Comparison of ENCODE assay signal across 25 mouse cellular contexts in genomic region chr16:57426680-57427079, GRCm38 (mm10).
DNase-seq lines count a peak whose midpoint lies in the region; ATAC-seq lines count a peak whose summit lies in the region.
"Had no signal": no experiment of that assay in that cellular context is flagged by ENCODE, and none has a peak within 500 bp of the region (broad histone marks: within the 10 kb centered on the region; RNA-seq: fewer than 3 reads in every experiment).

No protein-coding gene starts in this region.

- no peak overlapping the region for H3K9ac ChIP-seq in forebrain, embryonic 13.5 days
- no peak overlapping the region for H3K9ac ChIP-seq in forebrain, embryonic 14.5 days (ENCODE audit: low read length)
- no peak overlapping the region for H3K9ac ChIP-seq in heart, embryonic 15.5 days
- H3K9ac ChIP-seq in midbrain, embryonic 15.5 days, result no peak overlapping the region
- H3K9ac ChIP-seq: forebrain, postnatal 0 days; kidney, embryonic 15.5 days; liver, embryonic 15.5 days; lung, embryonic 15.5 days; stomach, embryonic 15.5 days had no signal

- whole genome bisulfite sequencing in forebrain, embryonic 13.5 days, result 74% methylated on average over 10 of the region's 10 CpGs
- WGBS in forebrain, embryonic 14.5 days, result 80% methylated on average over 10 of the region's 10 CpGs
- 58% methylated on average over 10 of the region's 10 CpGs for WGBS in heart, embryonic 15.5 days
- 77% methylated on average over 10 of the region's 10 CpGs for WGBS in midbrain, embryonic 15.5 days
- 85% methylated on average over 10 of the region's 10 CpGs for WGBS in midbrain, embryonic 10.5 days

- H3K27me3 ChIP-seq in forebrain, embryonic 13.5 days, result no peaks in the 10 kb centered on the region
- no peaks in the 10 kb centered on the region for H3K27me3 ChIP-seq in forebrain, embryonic 14.5 days (replicated peaks; ENCODE audit: control insufficient read depth, insufficient read depth, low read length)
- H3K27me3 ChIP-seq in heart, embryonic 15.5 days, result no peaks in the 10 kb centered on the region
- H3K27me3 ChIP-seq in midbrain, embryonic 15.5 days (replicated peaks), result no peaks in the 10 kb centered on the region
- no peaks in the 10 kb centered on the region for H3K27me3 ChIP-seq in midbrain, embryonic 10.5 days (ENCODE audit: low read depth, poor library complexity, severe bottlenecking)
- H3K27me3 ChIP-seq: kidney, embryonic 15.5 days; liver, embryonic 15.5 days; lung, embryonic 15.5 days; megakaryocyte, embryonic 14.5 days; stomach, embryonic 15.5 days had no signal

- peak; percentile 33; the same call in 1 of the 2 replicates for ATAC-seq in forebrain, embryonic 13.5 days
- ATAC-seq in forebrain, embryonic 14.5 days, result no peak
- ATAC-seq in heart, embryonic 15.5 days (replicated peaks; ENCODE audit: insufficient number of reproducible peaks, insufficient read depth, low FRiP score, low read depth), result no peak
- ATAC-seq in midbrain, embryonic 15.5 days (replicated peaks), result peak; percentile 51; the same call in 1 of the 2 replicates
- ATAC-seq: forebrain, postnatal 0 days; hindbrain, postnatal 0 days had no signal

- H3K4me3 ChIP-seq in forebrain, embryonic 13.5 days, result no peak overlapping the region
- no peak overlapping the region for H3K4me3 ChIP-seq in forebrain, embryonic 14.5 days (ENCODE audit: low read depth, low read length)
- no peak overlapping the region for H3K4me3 ChIP-seq in heart, embryonic 15.5 days
- no peak overlapping the region for H3K4me3 ChIP-seq in midbrain, embryonic 15.5 days
- H3K4me3 ChIP-seq in midbrain, embryonic 10.5 days, result no peak overlapping the region
- H3K4me3 ChIP-seq: heart, adult 2 months; kidney, embryonic 15.5 days; liver, embryonic 15.5 days; lung, embryonic 15.5 days; megakaryocyte, embryonic 14.5 days; stomach, embryonic 15.5 days had no signal

- H3K9me3 ChIP-seq in forebrain, embryonic 13.5 days (replicated peaks), result no peaks in the 10 kb centered on the region
- H3K9me3 ChIP-seq in forebrain, embryonic 14.5 days (replicated peaks; ENCODE audit: control insufficient read depth, low read length), result no peaks in the 10 kb centered on the region
- no peaks in the 10 kb centered on the region for H3K9me3 ChIP-seq in heart, embryonic 15.5 days (replicated peaks)
- no peaks in the 10 kb centered on the region for H3K9me3 ChIP-seq in midbrain, embryonic 15.5 days
- H3K9me3 ChIP-seq in midbrain, embryonic 10.5 days (replicated peaks), result no peaks in the 10 kb centered on the region
- H3K9me3 ChIP-seq: kidney, embryonic 15.5 days; liver, embryonic 15.5 days; lung, embryonic 15.5 days; megakaryocyte, embryonic 14.5 days; stomach, embryonic 15.5 days had no signal

- no peaks in the 10 kb centered on the region for H3K36me3 ChIP-seq in forebrain, embryonic 13.5 days (ENCODE audit: poor library complexity, severe bottlenecking)
- H3K36me3 ChIP-seq in forebrain, embryonic 14.5 days (ENCODE audit: control insufficient read depth, insufficient read depth, low read length), result no peaks in the 10 kb centered on the region
- no peaks in the 10 kb centered on the region for H3K36me3 ChIP-seq in heart, embryonic 15.5 days
- H3K36me3 ChIP-seq in midbrain, embryonic 15.5 days (replicated peaks), result no peaks in the 10 kb centered on the region
- H3K36me3 ChIP-seq in midbrain, embryonic 10.5 days, result no peaks in the 10 kb centered on the region
- H3K36me3 ChIP-seq: kidney, embryonic 15.5 days; liver, embryonic 15.5 days; lung, embryonic 15.5 days; stomach, embryonic 15.5 days had no signal

- no peak overlapping the region for H3K27ac ChIP-seq in forebrain, embryonic 13.5 days
- H3K27ac ChIP-seq in forebrain, embryonic 14.5 days (ENCODE audit: low read depth, low read length), result no peak overlapping the region
- peak overlapping the region; percentile 70 for H3K27ac ChIP-seq in heart, embryonic 15.5 days
- no peak overlapping the region for H3K27ac ChIP-seq in midbrain, embryonic 15.5 days
- H3K27ac ChIP-seq in midbrain, embryonic 10.5 days (replicated peaks), result no peak overlapping the region
- H3K27ac ChIP-seq: heart, adult 2 months; hindbrain, postnatal 0 days; liver, embryonic 15.5 days had no signal

- H3K4me2 ChIP-seq in forebrain, embryonic 13.5 days, result no peak overlapping the region
- no peak overlapping the region for H3K4me2 ChIP-seq in forebrain, embryonic 14.5 days (ENCODE audit: low read length)
- no peak overlapping the region for H3K4me2 ChIP-seq in heart, embryonic 15.5 days
- no peak overlapping the region for H3K4me2 ChIP-seq in midbrain, embryonic 15.5 days
- H3K4me2 ChIP-seq: kidney, embryonic 15.5 days; liver, embryonic 15.5 days; lung, embryonic 15.5 days; stomach, embryonic 15.5 days had no signal

- no peaks in the 10 kb centered on the region for H3K4me1 ChIP-seq in forebrain, embryonic 13.5 days
- no peaks in the 10 kb centered on the region for H3K4me1 ChIP-seq in forebrain, embryonic 14.5 days (ENCODE audit: control insufficient read depth, insufficient read depth, low read length)
- peaks cover 22% of the 10 kb centered on the region for H3K4me1 ChIP-seq in heart, embryonic 15.5 days (replicated peaks)
- no peaks in the 10 kb centered on the region for H3K4me1 ChIP-seq in midbrain, embryonic 15.5 days
- peaks cover 6% of the 10 kb centered on the region for H3K4me1 ChIP-seq in midbrain, embryonic 10.5 days
- H3K4me1 ChIP-seq: liver, embryonic 15.5 days had no signal

- DNase-seq in forebrain, embryonic 14.5 days (ENCODE audit: low spot score), result no peak
- DNase-seq in heart, adult 8-10 months (ENCODE audit: low spot score), result no peak
- no peak for DNase-seq in midbrain, embryonic 10.5 days (ENCODE audit: low spot score)
- DNase-seq in T-cell, adult 2 months (ENCODE audit: low spot score), result no peak
- DNase-seq: adrenal gland, postnatal 36 days; cerebellum, adult 11 months; cerebellum, adult 9-11 months; forebrain, postnatal 0 days; gastrocnemius, postnatal 14 days; heart, adult 2 months; kidney, adult 11 months; layer of hippocampus, adult 9-11 months; lung, postnatal 36 days; midbrain, embryonic 14.5 days; thymus, adult 2 months; thymus, postnatal 4 days had no signal

Comparison
In these comparisons a context has a peak if more than half of its experiments do, and no peak if none do; other contexts are left out.
1. ATAC-seq: peak in forebrain, embryonic 13.5 days (single experiment) and midbrain, embryonic 15.5 days (single experiment); none in forebrain, embryonic 14.5 days (single experiment) and heart, embryonic 15.5 days (single experiment).